Mouse (Mus musculus): ENCODE measurements around the gene Mkrn2.

DNA sequence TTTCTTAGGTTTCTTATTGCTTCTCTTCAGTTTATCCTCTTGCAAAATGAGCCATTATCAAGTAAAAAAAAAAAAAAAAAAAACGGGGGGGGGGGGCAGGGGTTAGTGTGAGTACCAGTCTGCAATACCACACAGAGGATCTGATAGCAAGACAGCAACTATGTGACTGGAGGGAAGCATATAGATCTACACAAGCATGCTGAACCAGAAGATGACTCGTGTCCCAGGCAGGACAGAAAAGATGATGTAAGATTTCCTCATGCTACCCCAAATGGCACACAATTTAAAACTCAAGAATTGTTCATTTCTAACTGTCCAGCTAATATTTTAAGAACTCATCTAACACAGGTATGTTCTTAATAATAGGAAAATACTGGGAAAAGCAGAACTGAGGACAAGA, 52.2 kb downstream of the Mkrn2 start:
- TF ChIP-seq CTCF (IDR thresholded peaks at IDR 0.05; ENCODE audit: control insufficient read depth, insufficient read depth, low read length) (no peak), POLR2A (IDR thresholded peaks at IDR 0.05; ENCODE audit: borderline replicate concordance, control insufficient read depth, low read depth, low read length) (no peak)

All from bone marrow, adult 2 months (tissue).